Mouse (Mus musculus): Measurements from ENCODE around the gene H2-Q4. TPM values are rescaled to one million over a fixed set of nuclear protein-coding genes. Genes with fewer than 3 reads are reported as not detected.
"Not testable (repeated sequence)": the region's sequence is repeated elsewhere in the genome, so short reads cannot be mapped to it uniquely, and the experiment has no call there.

H2-Q4 gene
- polyA plus RNA-seq (2014; fragmentation: Nextera tagmentation; extraction: Ambion mirVana): 1.8 and 2.7 TPM in 2 replicates

DNA sequence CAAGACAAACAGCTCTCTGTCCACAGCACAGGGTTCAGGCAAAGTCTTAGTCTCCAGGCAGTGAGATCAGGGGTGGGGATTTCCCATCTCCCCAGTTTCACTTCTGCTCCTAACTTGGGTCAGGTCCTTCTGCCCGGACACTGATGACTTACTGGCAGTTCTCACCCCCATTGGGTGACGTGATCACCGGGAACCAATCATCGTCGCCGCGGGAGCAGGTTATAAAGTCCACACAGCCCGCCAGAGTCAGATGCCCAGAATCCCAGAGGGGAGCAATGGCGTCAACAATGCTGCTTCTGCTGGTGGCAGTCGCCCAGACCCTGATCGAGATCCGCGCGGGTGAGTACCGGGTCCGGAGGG lies at the start of gene H2-Q4:
Gene H2-Q4 (plus strand): TSS at position 249 of the 360 bp plus-strand sequence.
- H3K4me2 ChIP-seq: peak within 1 kb of the TSS; percentile 98
- peak; percentile 57; the same call in 1 of the 2 replicates for ATAC-seq (replicated peaks; ENCODE audit: insufficient number of reproducible peaks, low FRiP score, low TSS enrichment)
- under 1% methylated on average over 15 of the region's 16 CpGs for WGBS (ENCODE audit: insufficient replicate concordance)
- no peaks in the 10 kb centered on the region for H3K9me3 ChIP-seq (replicated peaks; ENCODE audit: control insufficient read depth, low read length)
- no peaks in the 10 kb centered on the region for H3K4me1 ChIP-seq (ENCODE audit: control insufficient read depth, insufficient read depth, low read length)
- H3K9ac ChIP-seq (ENCODE audit: low read depth, low read length): peak within 1 kb of the TSS; percentile 64; the same call in 1 of the 2 replicates
- no peak within 1 kb of the TSS for H3K27ac ChIP-seq (ENCODE audit: low read depth, low read length)
- H3K4me3 ChIP-seq (ENCODE audit: low read depth, low read length): peak within 1 kb of the TSS; percentile 67
- no peaks in the 10 kb centered on the region for H3K36me3 ChIP-seq (ENCODE audit: control insufficient read depth, insufficient read depth, low read length)
- H3K27me3 ChIP-seq (ENCODE audit: control insufficient read depth, insufficient read depth, low read length): peaks cover 2% of the 10 kb centered on the region; the same call in 1 of the 2 replicates

DNA sequence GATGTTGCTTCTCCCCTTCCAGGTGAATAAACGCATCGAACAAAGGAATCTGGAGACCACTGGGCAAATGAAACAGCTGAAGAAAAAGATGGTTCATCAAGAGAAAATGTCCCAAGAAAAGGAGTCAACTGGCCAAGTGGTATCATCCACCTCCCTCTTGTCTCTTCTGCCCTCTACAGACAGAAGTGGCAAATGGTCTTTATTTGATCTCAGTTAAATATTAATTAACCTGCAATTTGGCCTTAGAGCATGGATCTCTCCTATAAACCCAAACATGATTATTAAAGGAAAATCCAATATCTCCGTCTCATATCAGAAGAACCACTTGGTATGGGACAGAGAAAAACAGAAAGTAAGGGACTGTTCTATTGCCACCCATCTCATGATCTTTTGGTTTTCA lies 49.7 kb upstream of the H2-Q4 start:
- not testable (repeated sequence) for ATAC-seq (replicated peaks; ENCODE audit: insufficient number of reproducible peaks, low FRiP score, low TSS enrichment); H3K4me3 ChIP-seq (ENCODE audit: low read depth, low read length); H3K9me3 ChIP-seq (replicated peaks; ENCODE audit: control insufficient read depth, low read length); H3K4me1 ChIP-seq (ENCODE audit: control insufficient read depth, insufficient read depth, low read length); H3K9ac ChIP-seq (ENCODE audit: low read depth, low read length); H3K27ac ChIP-seq (ENCODE audit: low read depth, low read length); H3K36me3 ChIP-seq (ENCODE audit: control insufficient read depth, insufficient read depth, low read length); H3K27me3 ChIP-seq (ENCODE audit: control insufficient read depth, insufficient read depth, low read length); H3K4me2 ChIP-seq
- WGBS (ENCODE audit: insufficient replicate concordance): 46% methylated on average over 3 of the region's 3 CpGs

- WGBS (ENCODE audit: insufficient replicate concordance): 51% methylated on average over 6 of the region's 6 CpGs
- H3K27ac ChIP-seq (ENCODE audit: low read depth, low read length); H3K4me3 ChIP-seq (ENCODE audit: low read depth, low read length); H3K36me3 ChIP-seq (ENCODE audit: control insufficient read depth, insufficient read depth, low read length); H3K27me3 ChIP-seq (ENCODE audit: control insufficient read depth, insufficient read depth, low read length); ATAC-seq (replicated peaks; ENCODE audit: insufficient number of reproducible peaks, low FRiP score, low TSS enrichment); H3K9ac ChIP-seq (ENCODE audit: low read depth, low read length); H3K9me3 ChIP-seq (replicated peaks; ENCODE audit: control insufficient read depth, low read length); H3K4me1 ChIP-seq (ENCODE audit: control insufficient read depth, insufficient read depth, low read length); H3K4me2 ChIP-seq: not testable (repeated sequence)
Observed at GRCm38 (mm10) chr17:35331546-35331945, 47.9 kb upstream of the H2-Q4 start.

DNA sequence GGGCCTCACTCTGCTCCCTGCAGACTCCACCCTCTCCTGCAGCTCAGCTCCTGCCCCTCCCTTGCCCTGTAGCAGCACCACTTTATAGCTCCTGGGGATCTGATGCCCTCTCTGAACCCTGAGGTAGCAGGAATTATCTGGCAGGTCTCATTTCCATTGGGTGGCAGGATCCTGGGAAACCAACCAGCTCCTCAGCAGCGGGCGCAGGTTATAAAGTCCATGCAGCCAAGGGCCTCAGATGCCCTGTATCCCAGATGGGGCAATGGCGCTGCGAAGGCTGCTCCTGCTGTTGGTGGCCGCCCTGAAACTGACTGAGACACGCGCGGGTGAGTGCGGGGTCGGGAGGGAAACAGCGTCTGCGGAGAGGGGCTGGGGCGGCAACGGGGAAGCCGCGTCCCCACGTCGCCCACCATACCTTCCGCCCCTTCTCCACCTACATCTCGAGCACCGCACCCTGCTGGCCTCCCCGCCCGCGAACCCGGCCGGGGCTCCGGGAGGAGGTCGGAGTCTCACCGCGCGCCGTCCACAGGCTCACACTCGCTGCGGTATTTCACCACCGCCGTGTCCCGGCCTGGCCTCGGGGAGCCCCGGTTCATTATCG lies 37.2 kb upstream of the H2-Q4 start, which contains the start of gene H2-Q2:
Gene H2-Q2 (plus strand): TSS at position 172 of the 601 bp plus-strand sequence.
- Histone ChIP-seq H3K4me2 (peak within 1 kb of the TSS; percentile 73), H3K4me3 (ENCODE audit: low read depth, low read length) (peak within 1 kb of the TSS; percentile 38), H3K27ac (ENCODE audit: low read depth, low read length) (no peak within 1 kb of the TSS), H3K36me3 (ENCODE audit: control insufficient read depth, insufficient read depth, low read length) (no peaks in the 10 kb centered on the region), H3K4me1 (ENCODE audit: control insufficient read depth, insufficient read depth, low read length) (0 out of 2 replicates have a peak, but pooled peaks cover 3% of the 10 kb centered on the region), H3K9ac (ENCODE audit: low read depth, low read length) (0 out of 2 replicates have a peak within 1 kb of the TSS, but pooled peaks have one; percentile 36), H3K27me3 (ENCODE audit: control insufficient read depth, insufficient read depth, low read length) (peaks cover 33% of the 10 kb centered on the region), H3K9me3 (replicated peaks; ENCODE audit: control insufficient read depth, low read length) (no peaks in the 10 kb centered on the region)
- ATAC-seq (replicated peaks; ENCODE audit: insufficient number of reproducible peaks, low FRiP score, low TSS enrichment): no peak
- WGBS (ENCODE audit: insufficient replicate concordance): 2% methylated on average over 40 of the region's 40 CpGs

DNA sequence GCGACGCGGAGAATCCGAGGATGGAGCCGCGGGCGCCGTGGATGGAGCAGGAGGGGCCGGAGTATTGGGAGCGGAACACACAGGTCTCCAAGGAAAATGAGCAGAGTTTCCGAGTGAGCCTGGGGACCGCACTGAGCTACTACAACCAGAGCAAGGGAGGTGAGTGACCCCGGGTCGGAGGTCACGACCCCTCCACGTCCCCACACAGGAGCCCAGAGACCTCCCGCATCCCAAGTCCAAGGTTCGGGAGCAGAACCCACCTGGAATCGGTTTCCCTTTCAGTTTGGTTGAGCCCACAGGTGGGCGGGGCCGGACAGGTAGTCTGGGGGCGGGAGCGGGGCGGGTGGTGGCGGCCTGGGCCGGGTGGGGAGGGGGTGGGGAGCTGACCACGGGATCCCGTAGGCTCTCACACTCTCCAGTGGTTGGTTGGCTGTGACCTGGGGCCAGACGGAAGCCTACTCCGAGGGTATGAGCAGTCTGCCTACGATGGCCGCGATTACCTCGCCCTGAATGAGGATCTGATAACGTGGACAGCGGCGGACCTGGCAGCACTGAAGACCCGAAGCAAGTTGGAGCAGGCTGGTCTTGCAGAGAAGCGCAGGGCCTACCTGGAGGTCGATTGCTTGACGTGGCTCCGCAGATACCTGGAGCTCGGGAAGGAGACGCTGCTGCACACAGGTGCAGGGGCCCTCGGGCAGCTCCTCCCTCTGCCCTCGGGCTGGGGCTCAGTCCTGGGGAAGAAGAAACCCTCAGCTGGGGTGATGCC lies 36.5 kb upstream of the H2-Q4 start:
- Histone ChIP-seq H3K4me1 (ENCODE audit: control insufficient read depth, insufficient read depth, low read length) (0 out of 2 replicates have a peak, but pooled peaks cover 3% of the 10 kb centered on the region), H3K27ac (ENCODE audit: low read depth, low read length) (no peak overlapping the region), H3K4me2 (peak overlapping the region; percentile 73), H3K9ac (ENCODE audit: low read depth, low read length) (0 out of 2 replicates have a peak overlapping the region, but pooled peaks have one; percentile 36), H3K27me3 (ENCODE audit: control insufficient read depth, insufficient read depth, low read length) (peaks cover 33% of the 10 kb centered on the region), H3K36me3 (ENCODE audit: control insufficient read depth, insufficient read depth, low read length) (no peaks in the 10 kb centered on the region), H3K4me3 (ENCODE audit: low read depth, low read length) (peak overlapping the region; percentile 38), H3K9me3 (replicated peaks; ENCODE audit: control insufficient read depth, low read length) (no peaks in the 10 kb centered on the region)
- WGBS (ENCODE audit: insufficient replicate concordance): 2% methylated on average over 40 of the region's 46 CpGs
- ATAC-seq (replicated peaks; ENCODE audit: insufficient number of reproducible peaks, low FRiP score, low TSS enrichment): 0 out of 2 replicates have a peak, but pooled peaks have one; percentile 10

DNA sequence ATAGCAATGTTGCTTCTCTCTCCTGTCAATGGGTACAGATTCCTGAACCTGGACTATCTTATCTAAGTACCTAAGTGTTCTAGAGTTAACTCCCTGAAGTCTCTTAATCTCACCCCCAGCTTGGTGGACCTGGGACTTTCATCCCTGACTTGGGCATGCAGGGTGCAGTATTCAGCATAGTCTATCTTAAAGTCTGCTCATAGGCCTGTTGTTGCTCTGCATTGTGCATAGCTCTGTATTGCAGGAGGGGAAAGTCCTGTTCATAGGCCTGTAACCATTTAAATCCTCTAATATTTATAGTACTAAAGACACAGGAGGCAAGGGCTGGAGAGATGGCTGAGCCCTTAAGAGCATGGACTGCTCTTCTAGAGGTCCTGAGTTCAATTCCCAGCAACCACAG lies 31.8 kb upstream of the H2-Q4 start:
- H3K36me3 ChIP-seq (ENCODE audit: control insufficient read depth, insufficient read depth, low read length); ATAC-seq (replicated peaks; ENCODE audit: insufficient number of reproducible peaks, low FRiP score, low TSS enrichment); H3K9me3 ChIP-seq (replicated peaks; ENCODE audit: control insufficient read depth, low read length); H3K27ac ChIP-seq (ENCODE audit: low read depth, low read length); H3K4me3 ChIP-seq (ENCODE audit: low read depth, low read length); H3K9ac ChIP-seq (ENCODE audit: low read depth, low read length); H3K4me2 ChIP-seq; H3K4me1 ChIP-seq (ENCODE audit: control insufficient read depth, insufficient read depth, low read length): not testable (repeated sequence)
- H3K27me3 ChIP-seq (ENCODE audit: control insufficient read depth, insufficient read depth, low read length): peaks cover 14% of the 10 kb centered on the region

DNA sequence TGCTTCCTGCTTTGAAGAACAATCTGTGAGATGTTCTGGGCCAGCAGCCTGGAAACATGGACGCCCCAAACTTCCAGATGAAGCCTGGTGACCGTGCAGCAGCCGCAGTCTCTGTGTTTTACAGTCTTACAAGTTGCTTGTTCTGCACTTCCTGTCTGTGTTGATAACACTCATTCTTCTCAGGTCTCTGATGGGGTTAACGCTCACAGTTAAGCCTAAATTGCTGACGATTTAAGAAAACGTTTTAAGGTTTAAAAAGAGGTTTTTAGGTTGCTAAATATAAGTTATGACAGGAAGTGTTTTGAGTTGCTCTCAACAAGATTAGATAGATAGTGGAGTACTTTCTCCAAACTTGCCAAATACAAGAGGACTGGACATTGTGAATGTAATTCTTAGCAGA lies 26.1 kb upstream of the H2-Q4 start:
- H3K4me2 ChIP-seq; ATAC-seq (replicated peaks; ENCODE audit: insufficient number of reproducible peaks, low FRiP score, low TSS enrichment); H3K4me1 ChIP-seq (ENCODE audit: control insufficient read depth, insufficient read depth, low read length); H3K27me3 ChIP-seq (ENCODE audit: control insufficient read depth, insufficient read depth, low read length); H3K27ac ChIP-seq (ENCODE audit: low read depth, low read length); H3K9ac ChIP-seq (ENCODE audit: low read depth, low read length); H3K4me3 ChIP-seq (ENCODE audit: low read depth, low read length); H3K9me3 ChIP-seq (replicated peaks; ENCODE audit: control insufficient read depth, low read length); H3K36me3 ChIP-seq (ENCODE audit: control insufficient read depth, insufficient read depth, low read length): not testable (repeated sequence)
- WGBS (ENCODE audit: insufficient replicate concordance): 46% methylated on average over 6 of the region's 6 CpGs

GRCm38 (mm10) chr17:35354071-35354470 lies 25.3 kb upstream of the H2-Q4 start:
- Histone ChIP-seq H3K27me3 (ENCODE audit: control insufficient read depth, insufficient read depth, low read length) (peaks cover 4% of the 10 kb centered on the region; the same call in 1 of the 2 replicates), H3K27ac (ENCODE audit: low read depth, low read length) (no peak overlapping the region), H3K4me1 (ENCODE audit: control insufficient read depth, insufficient read depth, low read length) (peaks cover 7% of the 10 kb centered on the region; the same call in 1 of the 2 replicates), H3K9ac (ENCODE audit: low read depth, low read length) (no peak overlapping the region), H3K36me3 (ENCODE audit: control insufficient read depth, insufficient read depth, low read length) (no peaks in the 10 kb centered on the region), H3K9me3 (replicated peaks; ENCODE audit: control insufficient read depth, low read length) (no peaks in the 10 kb centered on the region), H3K4me3 (ENCODE audit: low read depth, low read length) (no peak overlapping the region), H3K4me2 (no peak overlapping the region)
- ATAC-seq (replicated peaks; ENCODE audit: insufficient number of reproducible peaks, low FRiP score, low TSS enrichment): no peak
- WGBS (ENCODE audit: insufficient replicate concordance): 70% methylated on average over 2 of the region's 2 CpGs
